Mouse (Mus musculus) embryonic fibroblast, embryonic 13.5 days (primary cell): ENCODE data around the gene Gm1043. TPM values are rescaled to one million over a fixed set of nuclear protein-coding genes. Genes with fewer than 3 reads are reported as not detected.

Experiments
- H3K27ac ChIP-seq: 2 replicates; pipeline ENCODE4 v1.5.1; 2012; ENCODE audit warnings: low read length, control low read depth, inconsistent platforms; ENCODE audit not compliant: insufficient read depth
- H3K4me1 ChIP-seq: 2 replicates; pipeline ENCODE4 v1.6.1; 2011; ENCODE audit warnings: low read length; ENCODE audit not compliant: control insufficient read depth, insufficient read depth
- H3K4me3 ChIP-seq: 2 replicates; pipeline ENCODE4 v1.5.1; 2011; ENCODE audit warnings: mild to moderate bottlenecking, control low read depth, low read length; ENCODE audit not compliant: insufficient read depth
- CTCF ChIP-seq: IDR thresholded peaks from 2 replicates; pipeline ENCODE4 v1.5.1; 2011; ENCODE audit warnings: mild to moderate bottlenecking, control low read depth, low read length, moderate library complexity, borderline replicate concordance; ENCODE audit not compliant: insufficient read depth
- POLR2A ChIP-seq: IDR thresholded peaks from 2 replicates; pipeline ENCODE4 v1.6.1; 2011; ENCODE audit warnings: low read depth, mild to moderate bottlenecking, control low read depth, low read length, moderate library complexity
- polyA plus RNA-seq: library from polyadenylated mRNA; stranded (reverse); fragments of >200 nt; gene quantifications from 2 replicates; pipeline ENCODE4 v1.2.4, GENCODE M21; 2011; ENCODE audit warnings: low read depth; ENCODE audit not compliant: missing spikeins, insufficient read length

The Gm1043 gene
- polyA plus RNA-seq, 1 experiment: not detected

- no peak overlapping the region for H3K27ac ChIP-seq
- no peak overlapping the region for H3K4me3 ChIP-seq
- TF ChIP-seq POLR2A (no peak), CTCF (no peak)
- H3K4me1 ChIP-seq: no peaks in the 10 kb centered on the region
Observed at GRCm38 (mm10) chr5:37083850-37084249, 1.3 kb upstream of the Gm1043 start.

DNA sequence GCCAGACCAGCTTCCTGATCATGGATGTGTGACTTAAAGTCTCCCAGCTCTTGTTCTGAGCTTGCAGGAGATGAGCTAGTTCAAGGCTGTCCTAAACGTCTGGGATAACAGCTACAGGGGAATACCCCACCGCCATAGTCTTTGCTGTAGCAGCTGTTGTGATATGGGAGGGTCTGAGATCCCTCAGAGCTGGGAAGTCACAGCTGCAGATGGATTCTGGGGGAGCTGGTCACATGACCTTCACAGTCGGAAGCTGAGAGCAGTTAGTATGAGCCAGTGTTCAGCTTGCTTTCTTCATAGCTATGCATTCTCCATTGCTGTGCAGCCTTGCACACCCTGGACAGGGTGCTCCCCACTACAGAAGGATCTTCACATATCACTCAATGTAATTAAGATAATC is 748 bp downstream of the Gm1043 start:
- Histone ChIP-seq H3K4me3 (no peak overlapping the region), H3K4me1 (no peaks in the 10 kb centered on the region), H3K27ac (no peak overlapping the region)
- TF ChIP-seq POLR2A: no peak
- no peak for TF ChIP-seq CTCF

GRCm38 (mm10) chr5:37087786-37088185 is 2.6 kb downstream of the Gm1043 start:
- H3K4me3 ChIP-seq: no peak overlapping the region
- TF ChIP-seq CTCF: no peak
- TF ChIP-seq POLR2A: no peak
- no peaks in the 10 kb centered on the region for H3K4me1 ChIP-seq
- H3K27ac ChIP-seq: no peak overlapping the region

GRCm38 (mm10) chr5:37088342-37089108 is 3.4 kb downstream of the Gm1043 start:
- TF ChIP-seq CTCF (no peak), POLR2A (no peak)
- no peaks in the 10 kb centered on the region for H3K4me1 ChIP-seq
- H3K27ac ChIP-seq: no peak overlapping the region
- no peak overlapping the region for H3K4me3 ChIP-seq

- Histone ChIP-seq H3K4me1 (no peaks in the 10 kb centered on the region), H3K27ac (no peak overlapping the region), H3K4me3 (no peak overlapping the region)
- TF ChIP-seq POLR2A: no peak
- no peak for TF ChIP-seq CTCF
Observed at GRCm38 (mm10) chr5:37091171-37091628, 6.0 kb downstream of the Gm1043 start.

DNA sequence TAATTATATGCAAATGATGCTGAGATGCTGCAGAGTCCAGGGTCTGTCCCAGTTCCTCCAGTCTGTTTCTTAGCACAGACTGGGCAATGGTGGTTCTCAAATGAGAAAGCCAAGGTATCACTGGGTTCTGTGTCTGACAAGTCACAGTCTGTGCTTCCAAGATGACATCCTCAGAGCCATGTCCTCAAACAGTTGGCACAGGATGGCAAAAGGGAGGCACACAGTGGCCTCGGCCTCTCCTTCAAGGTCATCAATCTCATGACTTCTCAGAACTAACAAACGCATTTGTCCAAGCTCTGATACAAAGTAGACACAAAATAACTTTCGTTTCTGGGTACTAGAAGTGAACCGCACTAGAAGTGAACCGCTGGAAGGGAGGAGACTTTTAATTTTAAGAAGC is 9.8 kb downstream of the Gm1043 start:
- H3K4me1 ChIP-seq: no peaks in the 10 kb centered on the region
- no peak overlapping the region for H3K27ac ChIP-seq
- H3K4me3 ChIP-seq: no peak overlapping the region
- TF ChIP-seq POLR2A (no peak), CTCF (no peak)

DNA sequence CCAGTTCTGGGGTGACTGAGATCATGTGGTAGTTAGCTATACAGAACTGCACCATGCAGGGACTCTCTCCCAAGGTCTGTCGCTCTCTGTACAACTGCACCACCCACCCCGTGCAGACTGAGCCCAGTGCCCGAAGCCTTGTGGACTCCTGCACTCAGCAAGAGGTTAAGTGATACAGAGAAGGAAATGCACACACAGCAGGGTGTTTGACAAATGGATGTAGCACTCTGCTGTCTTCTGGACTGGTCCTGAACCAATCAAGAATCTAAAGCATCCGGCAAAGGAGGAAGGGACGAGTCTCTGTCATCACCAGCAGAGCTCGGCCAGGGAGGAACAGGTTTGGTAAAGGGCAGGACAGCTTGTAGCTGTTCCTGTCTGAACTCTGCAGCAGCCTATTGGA is 12.4 kb downstream of the Gm1043 start:
- H3K4me3 ChIP-seq: no peak overlapping the region
- H3K27ac ChIP-seq: no peak overlapping the region
- TF ChIP-seq CTCF (no peak), POLR2A (no peak)
- no peaks in the 10 kb centered on the region for H3K4me1 ChIP-seq

DNA sequence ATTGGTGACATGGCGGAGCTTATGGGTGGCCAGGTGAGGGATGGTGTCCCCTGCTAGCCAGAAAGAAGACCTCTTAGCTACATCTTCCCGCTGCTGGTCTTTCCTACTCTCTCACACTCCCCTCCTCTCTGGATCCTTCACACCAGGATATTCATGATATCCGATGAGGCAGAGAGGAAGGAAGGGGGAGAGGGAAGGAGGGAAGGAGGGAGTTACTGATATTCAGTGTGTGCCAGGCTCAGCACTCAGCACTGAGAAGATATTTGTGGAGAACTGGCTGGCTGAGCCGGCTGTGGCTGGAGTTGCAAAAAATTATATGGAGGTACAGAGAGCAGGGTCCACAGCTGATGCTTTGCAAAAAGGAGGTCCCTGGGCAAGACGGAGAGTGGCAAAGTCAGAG is 15.6 kb downstream of the Gm1043 start:
- no peak for TF ChIP-seq POLR2A
- TF ChIP-seq CTCF: no peak
- Histone ChIP-seq H3K27ac (no peak overlapping the region), H3K4me3 (no peak overlapping the region), H3K4me1 (no peaks in the 10 kb centered on the region)

- Histone ChIP-seq H3K27ac (no peak overlapping the region), H3K4me3 (no peak overlapping the region), H3K4me1 (no peaks in the 10 kb centered on the region)
- TF ChIP-seq CTCF (no peak), POLR2A (no peak)
Observed at GRCm38 (mm10) chr5:37101631-37102030, 16.5 kb downstream of the Gm1043 start.

DNA sequence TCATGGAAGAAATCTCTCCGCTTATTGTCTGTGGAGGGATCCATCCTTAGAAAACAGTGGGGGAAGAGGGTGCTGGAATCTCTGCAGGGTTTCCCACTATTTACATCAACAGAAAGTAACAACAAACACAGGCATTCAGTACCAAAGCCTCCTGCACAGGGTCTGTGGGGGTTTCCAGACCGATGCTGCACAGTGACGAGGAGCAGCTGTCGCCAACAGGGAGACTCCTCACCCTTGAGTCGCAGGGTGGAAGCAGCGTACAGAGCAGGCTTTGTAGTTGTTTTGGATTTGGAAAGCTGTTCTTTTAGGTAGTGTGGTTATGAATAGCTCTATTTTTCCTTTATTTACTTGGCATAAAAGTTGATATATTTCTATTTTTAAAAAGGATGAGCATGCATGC is 16.9 kb downstream of the Gm1043 start:
- Histone ChIP-seq H3K4me3 (no peak overlapping the region), H3K27ac (no peak overlapping the region), H3K4me1 (no peaks in the 10 kb centered on the region)
- TF ChIP-seq CTCF (no peak), POLR2A (no peak)
